Mouse (Mus musculus) E14TG2a.4 (cell line): ENCODE data around the gene Stac2.

ENCODE experiments used
- H3K27me3 ChIP-seq: 2 replicates; pipeline ENCODE4 v1.6.1; 2014; ENCODE audit warnings: low read length, control low read depth; ENCODE audit not compliant: insufficient read depth
- H3K36me3 ChIP-seq: 2 replicates; pipeline ENCODE4 v1.6.1; 2014; ENCODE audit warnings: low read length, control low read depth; ENCODE audit not compliant: insufficient read depth
- H3K4me1 ChIP-seq: replicated peaks from 2 replicates; pipeline ENCODE4 v1.6.1; 2014; ENCODE audit warnings: low read depth, low read length, control low read depth
- H3K4me3 ChIP-seq: replicated peaks from 2 replicates; pipeline ENCODE4 v1.5.1; 2014; ENCODE audit warnings: mild to moderate bottlenecking, low read length
- H3K9me3 ChIP-seq: 2 replicates; pipeline ENCODE4 v1.6.1; 2014; ENCODE audit warnings: low read length, control low read depth
- CTCF ChIP-seq: conservative IDR thresholded peaks from 2 replicates; pipeline ENCODE4 v1.5.1; 2014; ENCODE audit warnings: low read length
- NANOG ChIP-seq: IDR thresholded peaks from 2 replicates; pipeline ENCODE4 v1.6.1; 2014; ENCODE audit warnings: borderline replicate concordance, low read length, mixed read lengths
- POU5F1 ChIP-seq: IDR thresholded peaks from 2 replicates; pipeline ENCODE4 v1.6.1; 2014; ENCODE audit warnings: low read length, borderline replicate concordance

Stac2 gene

GRCm38 (mm10) chr11:97995564-97996288 lies 57.5 kb downstream of the Stac2 start, which contains the start of gene Arl5c:
Gene Arl5c (minus strand): TSS chr11:97996181.
- Histone ChIP-seq H3K27me3 (peaks cover 9% of the 10 kb centered on the region; the same call in 1 of the 2 replicates), H3K9me3 (no peaks in the 10 kb centered on the region), H3K36me3 (0 out of 2 replicates have a peak, but pooled peaks cover 3% of the 10 kb centered on the region), H3K4me1 (peaks cover 36% of the 10 kb centered on the region), H3K4me3 (peak within 1 kb of the TSS; percentile 78)
- TF ChIP-seq CTCF (0 out of 2 replicates have a peak, but pooled peaks have one; percentile 8), NANOG (no peak)

- TF ChIP-seq CTCF (peak; percentile 67), NANOG (no peak), POU5F1 (no peak)
- Histone ChIP-seq H3K27me3 (peaks cover 9% of the 10 kb centered on the region; the same call in 1 of the 2 replicates), H3K9me3 (no peaks in the 10 kb centered on the region), H3K4me3 (peak overlapping the region; percentile 78), H3K4me1 (peaks cover 36% of the 10 kb centered on the region), H3K36me3 (0 out of 2 replicates have a peak, but pooled peaks cover 3% of the 10 kb centered on the region)
Measured at GRCm38 (mm10) chr11:97994539-97995100, 58.6 kb downstream of the Stac2 start.

- no peaks in the 10 kb centered on the region; the same call in 1 of the 2 replicates for H3K27me3 ChIP-seq
- no peaks in the 10 kb centered on the region for H3K9me3 ChIP-seq
- TF ChIP-seq NANOG: no peak
- TF ChIP-seq POU5F1: no peak
- no peak for TF ChIP-seq CTCF
- H3K36me3 ChIP-seq: 0 out of 2 replicates have a peak, but pooled peaks cover 3% of the 10 kb centered on the region
- peak overlapping the region; percentile 99 for H3K4me3 ChIP-seq
- H3K4me1 ChIP-seq: peaks cover 48% of the 10 kb centered on the region
Measured at GRCm38 (mm10) chr11:97988530-97989096, 64.6 kb downstream of the Stac2 start.

- Histone ChIP-seq H3K4me1 (peaks cover 56% of the 10 kb centered on the region), H3K36me3 (0 out of 2 replicates have a peak, but pooled peaks cover 3% of the 10 kb centered on the region), H3K9me3 (no peaks in the 10 kb centered on the region), H3K4me3 (peak overlapping the region; percentile 99), H3K27me3 (no peaks in the 10 kb centered on the region; the same call in 1 of the 2 replicates)
- TF ChIP-seq NANOG (no peak), POU5F1 (no peak), CTCF (peak; percentile 63)
Measured at GRCm38 (mm10) chr11:97987551-97988526, 65.4 kb downstream of the Stac2 start.

DNA sequence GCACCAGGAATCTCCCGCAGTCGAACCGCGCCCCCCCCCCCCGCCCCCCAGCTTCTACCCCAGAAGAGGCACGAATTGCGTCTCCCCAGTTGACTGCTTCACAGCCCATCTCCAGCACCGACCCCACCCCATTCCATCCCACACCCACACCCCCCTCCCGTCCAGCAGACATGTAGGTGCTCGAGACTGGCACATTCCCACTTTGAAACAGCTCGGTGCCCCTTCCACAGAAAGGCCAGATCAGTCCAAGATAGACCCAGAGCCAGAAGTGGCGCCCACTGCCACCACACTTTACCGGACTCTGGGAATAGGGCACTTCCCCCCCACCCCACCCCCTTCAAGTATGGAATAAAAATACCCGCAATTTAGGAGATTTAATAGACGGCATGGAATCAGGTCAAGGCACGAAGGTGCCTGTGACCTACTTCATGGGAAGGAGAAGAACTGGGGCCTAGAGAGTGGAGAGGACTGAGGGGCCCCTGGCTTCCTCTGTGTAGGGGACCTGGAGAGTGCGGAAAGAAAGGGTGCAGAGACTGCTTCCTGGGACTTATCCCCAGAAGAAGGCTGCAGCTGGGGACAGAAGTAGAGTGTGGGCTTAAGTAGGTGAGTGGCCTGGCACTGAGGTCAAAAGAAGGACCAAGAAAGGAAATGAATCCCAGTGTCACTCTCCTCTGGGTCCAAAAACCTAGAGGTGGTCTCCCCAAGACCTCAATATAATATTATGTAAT lies 66.4 kb downstream of the Stac2 start:
- H3K4me1 ChIP-seq: peaks cover 62% of the 10 kb centered on the region
- no peaks in the 10 kb centered on the region for H3K9me3 ChIP-seq
- 0 out of 2 replicates have a peak, but pooled peaks cover under 1% of the 10 kb centered on the region for H3K36me3 ChIP-seq
- no peak for TF ChIP-seq NANOG
- H3K4me3 ChIP-seq: peak overlapping the region; percentile 99
- H3K27me3 ChIP-seq: no peaks in the 10 kb centered on the region; the same call in 1 of the 2 replicates
